Mouse (Mus musculus): ENCODE results near the gene Lrrc74b.

- TF ChIP-seq CTCF (IDR thresholded peaks at IDR 0.05; ENCODE audit: borderline replicate concordance, insufficient read depth, low read depth, low read length) (no peak), POLR2A (IDR thresholded peaks at IDR 0.05; ENCODE audit: borderline replicate concordance, insufficient read depth, low read length) (no peak)
These were observed 2.5 kb upstream of the Lrrc74b start for GRCm38 (mm10) chr16:17563580-17563979.

All from cerebellum, adult 2 months (tissue).